Mouse (Mus musculus) liver, embryonic 15.5 days (tissue): ENCODE measurements around the gene Cdc40. TPM values are rescaled to one million over a fixed set of nuclear protein-coding genes. Genes with fewer than 3 reads are reported as not detected.
A peak's percentile ranks its signal among the peaks of the same experiment; 100 is the strongest.

Source experiments
- ATAC-seq: fragments of 200-750 bp; cut with Nextera tagmentation; 2 replicates; pipeline ENCODE4 v1.8.0; 2017; ENCODE audit warnings: moderate number of reproducible peaks, mild to moderate bottlenecking, moderate library complexity; ENCODE audit not compliant: insufficient read depth
- H3K27ac ChIP-seq: fragments of 300-500 bp; sonication (generic); replicated peaks from 2 replicates; pipeline ENCODE4 v1.5.1; 2015; ENCODE audit warnings: mild to moderate bottlenecking, inconsistent platforms
- H3K27me3 ChIP-seq: fragments of 300-500 bp; sonication (generic); 2 replicates; pipeline ENCODE4 v1.6.1; 2015; ENCODE audit warnings: mild to moderate bottlenecking, inconsistent platforms
- H3K36me3 ChIP-seq: fragments of 300-500 bp; sonication (generic); replicated peaks from 2 replicates; pipeline ENCODE4 v1.6.1; 2015; ENCODE audit warnings: moderate library complexity, mild to moderate bottlenecking, inconsistent platforms
- H3K4me1 ChIP-seq: fragments of 300-500 bp; sonication (generic); replicated peaks from 2 replicates; pipeline ENCODE4 v1.6.1; 2015; ENCODE audit warnings: inconsistent platforms
- H3K4me2 ChIP-seq: fragments of 300-500 bp; sonication (generic); 2 replicates; pipeline ENCODE4 v1.6.1; 2015; ENCODE audit warnings: moderate library complexity, mild to moderate bottlenecking, inconsistent platforms
- H3K4me3 ChIP-seq: fragments of 300-500 bp; sonication (generic); replicated peaks from 2 replicates; pipeline ENCODE4 v1.5.1; 2015; ENCODE audit warnings: mild to moderate bottlenecking, inconsistent platforms
- H3K9ac ChIP-seq: fragments of 300-500 bp; sonication (generic); 2 replicates; pipeline ENCODE4 v1.6.1; 2015; ENCODE audit warnings: moderate library complexity, mild to moderate bottlenecking, inconsistent platforms
- H3K9me3 ChIP-seq: fragments of 300-500 bp; sonication (generic); replicated peaks from 2 replicates; pipeline ENCODE4 v1.6.1; 2016; ENCODE audit warnings: inconsistent platforms
- WGBS: fragments of 180-500 bp; shearing (Covaris S2); methylation state at CpG from one replicate; pipeline ENCODE4 v1.1.7; 2015; ENCODE audit warnings: mixed read lengths; ENCODE audit not compliant: insufficient replicate concordance; 5-methylcytosine and 5-hydroxymethylcytosine counted together
- polyA plus RNA-seq: library from polyadenylated mRNA; unstranded; fragments of >200 nt; fragmentation: Nextera tagmentation; extraction: Ambion mirVana; gene quantifications from 2 replicates; pipeline ENCODE4 v1.2.1, GENCODE M21; 2015

Gene Cdc40
- polyA plus RNA-seq = 12.6 and 13.4 TPM in 2 replicates

DNA sequence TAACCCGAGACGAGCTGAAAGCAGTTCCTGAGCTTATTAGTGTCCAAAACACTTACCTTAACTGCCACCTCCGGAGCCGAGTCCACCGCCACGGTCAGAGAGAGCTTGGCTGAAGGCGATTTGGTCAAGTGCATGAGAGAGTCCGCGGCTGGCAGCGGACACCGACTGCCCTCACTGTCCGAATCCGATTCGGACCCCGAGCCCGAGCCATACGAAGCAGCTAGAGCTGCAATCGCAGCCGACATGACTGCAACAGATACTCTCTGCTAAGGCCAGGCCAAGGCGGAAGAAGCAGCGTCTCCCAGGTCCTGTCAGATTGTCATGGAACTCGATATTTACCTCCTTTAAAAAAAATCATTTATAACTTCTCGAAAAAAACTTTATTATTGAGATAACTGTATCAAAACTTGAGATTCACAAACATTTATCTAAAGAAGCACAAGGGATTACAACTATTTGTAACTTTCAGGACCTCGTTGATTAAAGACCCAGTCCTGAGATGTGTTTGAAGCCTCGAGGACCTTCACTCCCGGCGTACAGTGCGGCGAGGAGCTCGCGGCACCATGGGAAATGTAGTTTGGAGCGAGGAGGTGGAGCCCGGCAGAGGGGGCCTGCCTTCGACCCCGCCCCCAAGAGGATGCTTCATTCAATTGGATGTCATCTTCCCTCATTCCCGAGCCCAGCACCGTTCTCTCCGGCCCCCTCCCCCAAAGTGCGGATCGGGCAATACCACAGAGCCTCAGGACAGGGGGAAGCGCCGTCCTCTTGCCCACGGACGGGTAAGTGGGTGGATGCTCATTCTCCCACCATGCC lies at the start of gene Cdc40, which contains the start of gene Wasf1:
Gene Cdc40, minus strand, starts transcription at position 481 of the 813 bp plus-strand sequence.
Gene Wasf1, plus strand, starts transcription at position 645 of the 813 bp plus-strand sequence.
- H3K27me3 ChIP-seq = peaks cover 27% of the 10 kb centered on the region
- under 1% methylated on average over 44 of the region's 44 CpGs for WGBS

DNA sequence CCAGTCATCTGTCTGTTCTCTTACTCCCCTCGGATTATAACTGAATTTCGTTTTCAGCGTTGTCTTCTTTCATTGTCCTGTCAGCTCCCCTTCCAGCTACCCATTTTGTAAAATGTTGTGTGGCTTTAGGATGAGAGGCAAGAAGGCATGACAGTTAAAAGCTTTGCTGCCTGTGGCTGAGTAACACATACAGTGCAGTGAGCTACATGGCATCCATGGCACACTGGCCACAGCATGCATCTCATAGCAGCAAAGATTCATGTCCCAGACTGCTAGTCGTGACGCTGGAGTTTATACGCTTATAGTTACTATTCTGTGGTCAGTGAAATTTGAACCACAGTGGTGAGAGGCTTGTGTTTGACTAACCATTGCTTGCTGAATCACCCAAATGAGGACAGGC lies 36.4 kb upstream of the Cdc40 start:
- no peak for ATAC-seq
- no peak overlapping the region for H3K9ac ChIP-seq
- no peaks in the 10 kb centered on the region for H3K36me3 ChIP-seq
- 63% methylated on average over 6 of the region's 6 CpGs for WGBS
- no peaks in the 10 kb centered on the region for H3K27me3 ChIP-seq
- H3K4me2 ChIP-seq = no peak overlapping the region
- H3K9me3 ChIP-seq = no peaks in the 10 kb centered on the region
- no peak overlapping the region for H3K4me3 ChIP-seq
- H3K4me1 ChIP-seq = no peaks in the 10 kb centered on the region
- no peak overlapping the region for H3K27ac ChIP-seq

More for the DNA sequence above, at the start of gene Cdc40, which contains the start of gene Wasf1:
- peak within 1 kb of the TSS; percentile 80 for H3K4me3 ChIP-seq
- peak within 1 kb of the TSS; percentile 77 for H3K27ac ChIP-seq
- H3K36me3 ChIP-seq = no peaks in the 10 kb centered on the region; the same call in 1 of the 2 replicates
- H3K4me2 ChIP-seq = peak within 1 kb of the TSS; percentile 99
- peak within 1 kb of the TSS; percentile 80 for H3K9ac ChIP-seq
- peak; percentile 97 for ATAC-seq
- peaks cover 34% of the 10 kb centered on the region for H3K4me1 ChIP-seq
- H3K9me3 ChIP-seq = no peaks in the 10 kb centered on the region

DNA sequence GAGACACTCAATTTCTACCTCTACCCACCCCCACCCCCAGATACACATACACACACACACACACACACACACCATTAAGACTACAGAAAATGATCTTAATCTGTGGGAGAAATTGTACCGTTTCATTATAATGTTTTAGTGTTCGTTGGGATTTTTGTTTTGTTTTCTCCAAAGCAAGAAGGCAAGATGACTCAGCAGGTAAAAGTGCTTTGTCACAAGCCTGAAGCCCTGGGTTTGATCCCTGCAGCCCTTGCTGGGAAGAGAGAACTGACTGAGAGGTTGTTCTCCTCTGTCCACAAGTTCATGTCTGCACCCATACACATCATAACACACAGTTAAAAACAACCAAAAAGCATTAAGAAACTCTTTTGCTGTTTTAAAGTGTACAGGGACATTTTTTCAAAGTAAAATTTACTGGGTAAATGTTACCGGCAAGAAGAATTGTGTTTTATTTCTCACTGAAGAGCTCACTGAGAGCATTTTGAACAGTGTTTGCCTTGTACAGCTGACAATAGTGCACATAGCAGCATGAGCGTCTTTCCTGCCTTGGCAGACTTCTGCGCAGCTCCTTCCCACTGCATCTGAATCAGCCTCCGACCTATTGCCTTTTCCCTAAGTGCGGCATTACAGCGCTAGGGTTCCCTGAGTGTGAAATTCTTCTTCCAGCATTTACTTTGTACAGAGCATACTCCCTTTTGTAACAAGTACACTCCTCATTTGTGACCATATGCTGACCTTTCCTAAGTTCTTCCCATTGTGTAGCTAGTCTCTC lies 35.7 kb upstream of the Cdc40 start:
- no peak for ATAC-seq
- Histone ChIP-seq H3K36me3 (no peaks in the 10 kb centered on the region), H3K4me2 (no peak overlapping the region), H3K27ac (no peak overlapping the region), H3K9ac (no peak overlapping the region), H3K4me1 (no peaks in the 10 kb centered on the region), H3K9me3 (no peaks in the 10 kb centered on the region), H3K27me3 (no peaks in the 10 kb centered on the region), H3K4me3 (no peak overlapping the region)
- WGBS = 67% methylated on average over 8 of the region's 8 CpGs

DNA sequence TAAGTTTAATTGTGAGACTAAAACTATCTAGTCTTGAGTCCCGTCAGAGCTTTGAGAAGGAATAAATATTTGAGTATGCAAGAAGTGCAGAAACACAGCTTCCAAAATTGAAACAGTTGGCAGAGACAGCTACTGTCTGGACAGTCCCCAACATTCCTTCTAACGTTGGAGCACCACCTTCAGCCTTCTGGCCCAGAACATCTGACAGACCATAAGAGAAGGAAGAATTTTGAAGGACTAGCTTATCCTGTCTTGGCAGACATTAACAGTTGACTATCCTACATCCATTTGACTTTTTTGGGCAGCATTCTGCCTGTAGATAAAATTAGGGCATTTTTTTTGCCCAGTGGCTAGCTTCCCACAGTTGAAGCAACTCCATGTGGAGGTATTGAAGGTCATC lies 32.1 kb upstream of the Cdc40 start:
- no peak overlapping the region for H3K4me3 ChIP-seq
- H3K4me1 ChIP-seq = no peaks in the 10 kb centered on the region
- 56% methylated on average over 2 of the region's 2 CpGs for WGBS
- no peaks in the 10 kb centered on the region for H3K36me3 ChIP-seq
- ATAC-seq = no peak
- no peak overlapping the region for H3K9ac ChIP-seq
- no peaks in the 10 kb centered on the region for H3K27me3 ChIP-seq
- H3K27ac ChIP-seq = no peak overlapping the region
- no peaks in the 10 kb centered on the region for H3K9me3 ChIP-seq
- H3K4me2 ChIP-seq = no peak overlapping the region

DNA sequence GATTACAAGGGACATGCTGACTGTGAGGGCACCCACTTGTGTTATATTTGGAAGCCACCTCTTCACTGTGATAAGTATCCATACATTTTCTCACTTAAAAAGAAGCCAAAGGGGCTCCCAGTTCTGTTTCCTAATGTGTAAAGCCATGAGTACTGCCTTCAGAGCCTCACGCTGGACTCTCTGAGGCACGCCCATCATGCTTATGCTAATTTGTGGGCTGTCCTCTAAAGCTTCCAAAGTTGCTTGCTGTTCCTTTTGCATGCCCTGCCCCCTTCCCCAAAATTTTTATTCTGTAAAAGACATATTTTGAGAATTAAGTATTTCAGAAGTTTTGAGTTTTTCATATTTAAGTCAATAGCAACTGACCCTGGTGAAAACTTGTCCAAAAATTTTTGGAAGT lies 27.7 kb upstream of the Cdc40 start:
- H3K9ac ChIP-seq = no peak overlapping the region
- no peak overlapping the region for H3K27ac ChIP-seq
- no peak for ATAC-seq
- H3K4me2 ChIP-seq = no peak overlapping the region
- no peaks in the 10 kb centered on the region for H3K4me1 ChIP-seq
- no peaks in the 10 kb centered on the region for H3K36me3 ChIP-seq
- WGBS = 55% methylated on average over 2 of the region's 2 CpGs
- no peaks in the 10 kb centered on the region for H3K27me3 ChIP-seq
- H3K4me3 ChIP-seq = no peak overlapping the region
- H3K9me3 ChIP-seq = no peaks in the 10 kb centered on the region

DNA sequence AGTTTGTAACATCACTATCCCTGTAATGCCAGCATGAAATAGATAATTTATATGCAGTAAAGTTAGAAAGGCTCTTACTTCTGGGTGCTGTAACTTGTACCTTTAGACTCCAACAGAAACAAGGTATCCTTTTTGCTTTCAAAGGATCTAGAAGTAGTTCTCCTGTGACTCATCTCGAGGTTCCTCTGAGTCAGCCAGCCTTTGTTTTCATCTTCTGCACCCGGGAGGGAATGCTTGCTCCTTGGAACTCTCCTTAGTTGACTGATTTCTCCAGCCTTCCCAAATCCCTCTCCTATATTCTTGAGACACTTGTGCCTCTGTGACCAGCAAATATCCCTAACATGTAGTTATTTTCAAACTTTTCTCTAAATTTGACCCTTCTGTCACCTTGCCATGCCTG lies 25.5 kb upstream of the Cdc40 start:
- Histone ChIP-seq H3K9me3 (no peaks in the 10 kb centered on the region), H3K9ac (no peak overlapping the region), H3K27me3 (no peaks in the 10 kb centered on the region), H3K4me3 (no peak overlapping the region), H3K4me1 (no peaks in the 10 kb centered on the region), H3K36me3 (no peaks in the 10 kb centered on the region), H3K4me2 (no peak overlapping the region), H3K27ac (no peak overlapping the region)
- no peak for ATAC-seq
- WGBS = 18% methylated on average over 2 of the region's 2 CpGs

DNA sequence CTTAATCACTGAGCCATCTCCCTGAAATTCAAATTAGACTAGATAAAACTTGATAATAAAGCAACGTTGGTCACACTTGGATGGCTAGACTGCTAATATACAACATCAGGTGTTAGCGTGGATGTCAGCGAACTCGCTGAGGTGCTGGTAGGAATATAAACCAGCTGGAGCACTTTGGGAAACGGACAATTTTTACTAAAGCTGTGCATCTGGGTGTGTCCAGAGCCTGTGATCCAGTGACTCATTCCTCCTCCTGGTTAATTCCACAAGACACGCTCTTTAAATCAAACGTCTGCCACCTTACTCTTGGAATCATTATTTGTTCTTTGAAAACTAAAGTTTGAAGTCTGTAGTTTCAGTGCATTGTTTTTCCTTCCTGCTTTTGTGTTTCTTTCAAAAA lies 23.7 kb upstream of the Cdc40 start:
- no peaks in the 10 kb centered on the region for H3K27me3 ChIP-seq
- no peak overlapping the region for H3K27ac ChIP-seq
- H3K36me3 ChIP-seq = no peaks in the 10 kb centered on the region
- H3K9me3 ChIP-seq = no peaks in the 10 kb centered on the region
- no peak overlapping the region for H3K9ac ChIP-seq
- no peak overlapping the region for H3K4me3 ChIP-seq
- no peak for ATAC-seq
- H3K4me1 ChIP-seq = no peaks in the 10 kb centered on the region
- 74% methylated on average over 7 of the region's 7 CpGs for WGBS
- H3K4me2 ChIP-seq = no peak overlapping the region

DNA sequence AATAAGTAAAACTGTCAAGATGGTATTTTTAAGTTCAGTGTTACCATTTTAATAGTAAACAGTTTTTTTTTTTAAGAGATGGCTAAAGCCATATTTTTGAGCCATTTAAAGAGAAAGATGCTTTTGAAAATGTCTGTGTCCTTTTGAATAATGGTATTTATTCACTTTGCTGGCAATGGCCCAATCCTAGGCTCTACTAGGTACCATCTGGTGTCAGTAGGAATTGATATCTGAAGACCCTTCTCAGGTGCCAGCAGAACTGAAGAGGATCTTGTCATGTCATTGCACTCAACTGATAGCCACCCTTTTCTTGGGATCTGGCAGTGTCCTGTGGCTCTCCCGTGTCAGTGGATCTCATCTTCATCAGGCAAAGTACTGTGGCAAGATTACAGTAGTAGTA lies 23.0 kb upstream of the Cdc40 start:
- no peaks in the 10 kb centered on the region for H3K27me3 ChIP-seq
- H3K9ac ChIP-seq = no peak overlapping the region
- no peak for ATAC-seq
- 33% methylated on average over 1 of the region's 1 CpGs for whole genome bisulfite sequencing
- H3K27ac ChIP-seq = no peak overlapping the region
- H3K4me1 ChIP-seq = no peaks in the 10 kb centered on the region
- no peak overlapping the region for H3K4me3 ChIP-seq
- no peaks in the 10 kb centered on the region for H3K9me3 ChIP-seq
- H3K4me2 ChIP-seq = no peak overlapping the region
- no peaks in the 10 kb centered on the region for H3K36me3 ChIP-seq

DNA sequence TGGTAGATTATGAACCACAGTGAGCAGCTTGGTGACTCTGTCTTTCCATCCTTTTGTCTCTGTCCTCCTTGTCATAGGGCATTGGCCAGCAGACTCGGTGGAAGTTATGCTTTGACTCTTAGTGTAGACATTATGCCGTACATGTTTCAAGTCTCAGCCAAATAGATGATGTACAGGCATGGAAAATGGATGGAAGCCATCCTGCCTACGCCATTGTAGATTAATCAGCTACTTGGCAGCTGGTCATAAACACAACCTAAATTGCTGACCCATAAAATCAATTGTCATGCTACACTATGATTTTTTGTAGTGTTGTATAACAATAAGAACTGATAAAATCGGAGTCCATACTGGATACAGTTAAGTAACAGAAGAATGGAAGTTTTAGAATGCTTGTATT lies 18.7 kb upstream of the Cdc40 start:
- no peak overlapping the region for H3K4me3 ChIP-seq
- 57% methylated on average over 4 of the region's 4 CpGs for WGBS
- no peak for ATAC-seq
- H3K27ac ChIP-seq = no peak overlapping the region
- no peaks in the 10 kb centered on the region for H3K9me3 ChIP-seq
- no peaks in the 10 kb centered on the region for H3K36me3 ChIP-seq
- H3K9ac ChIP-seq = no peak overlapping the region
- H3K4me1 ChIP-seq = no peaks in the 10 kb centered on the region
- no peak overlapping the region for H3K4me2 ChIP-seq
- no peaks in the 10 kb centered on the region for H3K27me3 ChIP-seq

DNA sequence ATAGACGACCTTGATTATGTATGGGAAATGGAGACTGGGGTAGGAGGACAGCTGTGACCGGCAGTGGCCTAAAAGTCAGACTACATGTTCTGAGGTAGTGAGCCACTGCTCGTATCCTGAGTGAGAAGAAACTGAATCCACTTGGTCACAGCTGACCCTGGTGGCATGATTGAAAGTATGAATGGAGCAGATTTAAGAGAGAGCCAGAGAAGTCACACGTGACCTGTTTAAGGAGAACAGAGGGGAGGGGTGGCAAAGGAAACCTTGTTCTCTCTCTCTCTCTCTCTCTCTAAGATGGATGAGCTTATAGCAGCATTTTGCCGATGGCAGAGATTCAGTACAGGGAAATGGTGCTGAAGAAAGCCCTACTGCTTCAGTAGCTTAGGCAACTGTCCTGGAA lies 13.5 kb upstream of the Cdc40 start:
- no peaks in the 10 kb centered on the region for H3K36me3 ChIP-seq
- H3K27me3 ChIP-seq = no peaks in the 10 kb centered on the region
- ATAC-seq = no peak
- 61% methylated on average over 5 of the region's 5 CpGs for WGBS
- H3K4me1 ChIP-seq = no peaks in the 10 kb centered on the region
- no peaks in the 10 kb centered on the region for H3K9me3 ChIP-seq
- H3K4me2 ChIP-seq = no peak overlapping the region
- H3K27ac ChIP-seq = no peak overlapping the region
- H3K9ac ChIP-seq = no peak overlapping the region
- H3K4me3 ChIP-seq = no peak overlapping the region

DNA sequence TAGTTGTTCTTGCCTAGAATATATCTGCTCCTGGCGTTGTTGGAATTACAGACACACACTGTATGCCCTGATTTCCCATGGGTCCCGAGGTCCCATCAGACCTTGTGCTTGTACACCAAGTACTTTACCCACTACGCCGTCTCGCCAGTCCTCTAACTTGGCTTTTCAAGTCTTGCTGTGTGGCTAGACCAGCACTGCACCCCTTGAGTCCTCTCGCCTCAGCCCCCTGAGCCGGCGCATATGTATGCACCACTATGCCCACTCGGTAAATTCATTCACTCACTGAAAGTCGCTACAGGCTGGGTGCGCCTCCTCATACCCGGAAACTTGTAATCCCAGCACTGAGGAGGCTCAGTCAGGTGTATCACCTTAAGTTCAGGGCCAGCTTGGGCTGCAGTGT lies 12.7 kb upstream of the Cdc40 start:
- no peak overlapping the region for H3K9ac ChIP-seq
- ATAC-seq = no peak
- H3K27me3 ChIP-seq = no peaks in the 10 kb centered on the region
- no peak overlapping the region for H3K4me2 ChIP-seq
- H3K36me3 ChIP-seq = no peaks in the 10 kb centered on the region
- no peak overlapping the region for H3K4me3 ChIP-seq
- 75% methylated on average over 12 of the region's 12 CpGs for WGBS
- no peaks in the 10 kb centered on the region for H3K9me3 ChIP-seq
- no peaks in the 10 kb centered on the region for H3K4me1 ChIP-seq
- no peak overlapping the region for H3K27ac ChIP-seq
